Mouse (Mus musculus) thymus, adult 2 months (tissue): ENCODE measurements around the gene Lrrc61. TPM values are rescaled to one million over a fixed set of nuclear protein-coding genes. Genes with fewer than 3 reads are reported as not detected.

Experiments
- DNase-seq: peaks from one replicate; pipeline ENCODE4 v3.0.0; 2021
- H3K27ac ChIP-seq: fragments of 200-500 bp; 2 replicates; pipeline ENCODE4 v1.5.1; 2012; ENCODE audit warnings: low read length, control low read depth; ENCODE audit not compliant: control insufficient read depth, insufficient read depth
- H3K27me3 ChIP-seq: fragments of 200-500 bp; 2 replicates; pipeline ENCODE4 v1.6.1; 2012; ENCODE audit warnings: mild to moderate bottlenecking, low read length, moderate library complexity, mixed read lengths; ENCODE audit not compliant: control insufficient read depth, insufficient read depth
- H3K36me3 ChIP-seq: fragments of 200-500 bp; 2 replicates; pipeline ENCODE4 v1.6.1; 2012; ENCODE audit warnings: mild to moderate bottlenecking, low read length, moderate library complexity; ENCODE audit not compliant: control insufficient read depth, insufficient read depth
- H3K4me1 ChIP-seq: fragments of 200-500 bp; replicated peaks from 2 replicates; pipeline ENCODE4 v1.6.1; 2012; ENCODE audit warnings: low read length; ENCODE audit not compliant: control insufficient read depth, insufficient read depth
- H3K4me3 ChIP-seq: fragments of 200-500 bp; 2 replicates; pipeline ENCODE4 v1.5.1; 2012; ENCODE audit warnings: mild to moderate bottlenecking, low read length, control low read depth, moderate library complexity; ENCODE audit not compliant: control insufficient read depth, insufficient read depth
- CTCF ChIP-seq: fragments of 200-500 bp; IDR thresholded peaks from 2 replicates; pipeline ENCODE4 v1.5.1; 2012; ENCODE audit warnings: mild to moderate bottlenecking, control low read depth, low read length, moderate library complexity, borderline replicate concordance; ENCODE audit not compliant: control insufficient read depth, poor library complexity, insufficient read depth; ENCODE audit errors: extremely low read depth
- POLR2A ChIP-seq: fragments of 200-500 bp; IDR thresholded peaks from 2 replicates; pipeline ENCODE4 v1.6.1; 2012; ENCODE audit warnings: mild to moderate bottlenecking, low read length, control low read depth, moderate library complexity; ENCODE audit not compliant: control insufficient read depth, poor library complexity, insufficient read depth; ENCODE audit errors: extremely low read depth
- WGBS: fragments of 180-500 bp; shearing (Covaris S2); methylation state at CpG from one replicate; pipeline ENCODE4 v1.1.7; 2018; 5-methylcytosine and 5-hydroxymethylcytosine counted together
- polyA plus RNA-seq: library from polyadenylated mRNA; depleted of rRNA; stranded (reverse); fragments of >200 nt; gene quantifications from 2 replicates; pipeline ENCODE4 v1.2.3, GENCODE M21; 2012

Gene Lrrc61
- polyA plus RNA-seq, 1 experiment: 41.4 TPM

GRCm38 (mm10) chr6:48595278-48595677, 40.7 kb downstream of the Lrrc61 start:
- no peaks in the 10 kb centered on the region for H3K36me3 ChIP-seq
- 39% methylated on average over 1 of the region's 1 CpGs for WGBS
- no peaks in the 10 kb centered on the region for H3K27me3 ChIP-seq
- peaks cover 19% of the 10 kb centered on the region for H3K4me1 ChIP-seq
- TF ChIP-seq POLR2A (no peak), CTCF (no peak)
- no peak overlapping the region for H3K4me3 ChIP-seq
- DNase-seq: no peak
- no peak overlapping the region for H3K27ac ChIP-seq

- H3K4me1 ChIP-seq: peaks cover 21% of the 10 kb centered on the region
- H3K4me3 ChIP-seq: no peak overlapping the region
- no peaks in the 10 kb centered on the region for H3K27me3 ChIP-seq
- WGBS: 97% methylated on average over 45 of the region's 45 CpGs
- H3K27ac ChIP-seq: no peak overlapping the region
- TF ChIP-seq CTCF: no peak
- DNase-seq: no peak
- no peaks in the 10 kb centered on the region for H3K36me3 ChIP-seq
Measured at GRCm38 (mm10) chr6:48596545-48597232, 42.1 kb downstream of the Lrrc61 start.

GRCm38 (mm10) chr6:48597233-48597625, 42.6 kb downstream of the Lrrc61 start:
- Histone ChIP-seq H3K27ac (no peak overlapping the region), H3K36me3 (no peaks in the 10 kb centered on the region), H3K4me1 (peaks cover 22% of the 10 kb centered on the region), H3K4me3 (no peak overlapping the region), H3K27me3 (no peaks in the 10 kb centered on the region)
- no peak for DNase-seq
- 98% methylated on average over 27 of the region's 27 CpGs for WGBS
- TF ChIP-seq CTCF: no peak

DNA sequence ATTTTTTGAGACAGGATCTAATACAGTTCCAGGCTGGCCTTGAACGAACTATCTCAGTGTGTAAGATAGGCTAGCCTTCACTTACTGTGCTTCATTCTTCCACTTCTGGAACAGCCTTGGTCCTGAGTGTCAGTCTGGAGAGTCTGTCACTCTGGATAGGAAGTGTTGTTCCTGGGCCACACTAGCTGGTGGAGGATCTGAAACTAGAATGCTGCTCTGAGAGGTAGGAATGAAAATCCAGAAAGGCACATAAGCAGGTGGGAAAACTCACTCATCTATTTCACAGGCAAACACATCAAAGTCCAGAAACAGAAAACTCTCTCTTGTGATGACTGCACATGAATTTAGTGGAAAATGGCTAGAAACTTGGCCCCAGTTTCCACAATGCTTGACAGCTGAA, 46.0 kb downstream of the Lrrc61 start:
- Histone ChIP-seq H3K4me1 (peaks cover 7% of the 10 kb centered on the region), H3K36me3 (no peaks in the 10 kb centered on the region), H3K4me3 (no peak overlapping the region), H3K27me3 (no peaks in the 10 kb centered on the region), H3K27ac (no peak overlapping the region)
- TF ChIP-seq POLR2A: no peak
- no peak for TF ChIP-seq CTCF
- WGBS: 98% methylated on average over 1 of the region's 1 CpGs
- DNase-seq: no peak

- 5% methylated on average over 42 of the region's 42 CpGs for WGBS
- Histone ChIP-seq H3K36me3 (no peaks in the 10 kb centered on the region), H3K27me3 (no peaks in the 10 kb centered on the region), H3K27ac (no peak within 1 kb of the TSS), H3K4me1 (peaks cover 7% of the 10 kb centered on the region), H3K4me3 (peak within 1 kb of the TSS; percentile 96)
- TF ChIP-seq CTCF (no peak; the same call in 1 of the 2 replicates), POLR2A (peak; percentile 79)
- DNase-seq: peak; percentile 94
Measured at GRCm38 (mm10) chr6:48601271-48602079, 46.9 kb downstream of the Lrrc61 start, which contains the start of gene Zfp775. Gene Zfp775 (plus strand): TSS chr6:48602063.

GRCm38 (mm10) chr6:48602080-48602741, 47.6 kb downstream of the Lrrc61 start:
- no peak for DNase-seq
- peak overlapping the region; percentile 96 for H3K4me3 ChIP-seq
- no peaks in the 10 kb centered on the region for H3K36me3 ChIP-seq
- H3K4me1 ChIP-seq: peaks cover 7% of the 10 kb centered on the region
- H3K27ac ChIP-seq: no peak overlapping the region
- under 1% methylated on average over 28 of the region's 28 CpGs for WGBS
- H3K27me3 ChIP-seq: no peaks in the 10 kb centered on the region
- TF ChIP-seq POLR2A: no peak; the same call in 1 of the 2 replicates
- no peak for TF ChIP-seq CTCF
